In the genomic region with DNA sequence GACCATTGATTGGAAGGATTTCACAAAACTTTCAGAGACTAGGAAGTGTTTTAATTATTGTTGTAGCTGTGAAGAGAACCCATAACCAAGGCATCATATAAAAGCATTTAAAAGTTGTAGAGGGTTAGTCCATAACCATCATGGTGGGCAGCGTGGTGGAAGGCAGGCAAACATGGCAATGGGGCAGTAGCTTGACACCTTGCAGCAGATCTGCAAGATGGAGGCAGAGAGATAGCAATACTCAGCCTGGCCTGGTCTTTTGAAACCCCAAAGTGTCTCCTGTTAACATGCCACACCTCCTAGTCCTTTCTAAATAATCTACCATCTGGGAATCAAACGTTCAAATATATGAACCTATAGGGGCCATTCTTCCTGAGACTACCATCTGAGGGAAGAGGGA, we compare ENCODE assay signal across 30 mouse cellular contexts. TPM values are rescaled to one million over a fixed set of nuclear protein-coding genes. Genes with fewer than 3 reads are reported as not detected.
DNase-seq lines count a peak whose midpoint lies in the region; ATAC-seq lines count a peak whose summit lies in the region.
"Had no signal": no experiment of that assay in that cellular context is flagged by ENCODE, and none has a peak within 500 bp of the region (broad histone marks: within the 10 kb centered on the region; RNA-seq: fewer than 3 reads in every experiment).

No protein-coding gene starts in this region.

- H3K9me3 ChIP-seq in heart, embryonic 13.5 days = no peaks in the 10 kb centered on the region
- no peaks in the 10 kb centered on the region for H3K9me3 ChIP-seq in liver, embryonic 11.5 days (ENCODE audit: control insufficient read depth, low read length)
- no peaks in the 10 kb centered on the region for H3K9me3 ChIP-seq in liver, embryonic 15.5 days (replicated peaks)
- H3K9me3 ChIP-seq: embryonic facial prominence, embryonic 13.5 days; forebrain, embryonic 10.5 days; forebrain, embryonic 15.5 days; stomach, embryonic 15.5 days had no signal

- intact Hi-C loops in left cerebral cortex, postnatal 4 days (cut with DNase I) = no loop called here

- H3K36me3 ChIP-seq in heart, embryonic 13.5 days = no peaks in the 10 kb centered on the region
- H3K36me3 ChIP-seq in liver, embryonic 11.5 days (ENCODE audit: control insufficient read depth, insufficient read depth, low read length) = peaks cover 2% of the 10 kb centered on the region; the same call in 1 of the 2 replicates
- H3K36me3 ChIP-seq in liver, embryonic 15.5 days (replicated peaks) = no peaks in the 10 kb centered on the region
- H3K36me3 ChIP-seq: embryonic facial prominence, embryonic 13.5 days; forebrain, embryonic 15.5 days; stomach, embryonic 15.5 days had no signal

- H3K9ac ChIP-seq in heart, embryonic 13.5 days = no peak overlapping the region
- no peak overlapping the region for H3K9ac ChIP-seq in liver, embryonic 11.5 days (ENCODE audit: low read depth, low read length)
- no peak overlapping the region for H3K9ac ChIP-seq in liver, embryonic 15.5 days
- H3K9ac ChIP-seq: embryonic facial prominence, embryonic 13.5 days; forebrain, embryonic 15.5 days; stomach, embryonic 15.5 days had no signal

- peak overlapping the region; percentile 37; the same call in 1 of the 2 replicates for H3K27ac ChIP-seq in heart, embryonic 13.5 days (replicated peaks)
- peak overlapping the region; percentile 43; the same call in 1 of the 2 replicates for H3K27ac ChIP-seq in liver, embryonic 11.5 days (ENCODE audit: low read depth, low read length)
- peak overlapping the region; percentile 53 for H3K27ac ChIP-seq in liver, embryonic 15.5 days (replicated peaks)
- H3K27ac ChIP-seq: embryonic facial prominence, embryonic 13.5 days; forebrain, embryonic 10.5 days; forebrain, embryonic 15.5 days; heart, adult 2 months; kidney, postnatal 0 days; stomach, embryonic 15.5 days had no signal

- H3K4me1 ChIP-seq in heart, embryonic 13.5 days = peaks cover 43% of the 10 kb centered on the region
- H3K4me1 ChIP-seq in liver, embryonic 11.5 days (replicated peaks; ENCODE audit: control insufficient read depth, insufficient read depth, low read length) = peaks cover 35% of the 10 kb centered on the region
- peaks cover 65% of the 10 kb centered on the region for H3K4me1 ChIP-seq in liver, embryonic 15.5 days (replicated peaks)
- H3K4me1 ChIP-seq: forebrain, embryonic 10.5 days; forebrain, embryonic 15.5 days; stomach, embryonic 15.5 days had no signal

- H3K4me3 ChIP-seq in heart, embryonic 13.5 days = no peak overlapping the region
- H3K4me3 ChIP-seq in liver, embryonic 11.5 days (ENCODE audit: low read depth, low read length) = no peak overlapping the region
- H3K4me3 ChIP-seq in liver, embryonic 15.5 days (replicated peaks) = no peak overlapping the region
- H3K4me3 ChIP-seq: embryonic facial prominence, embryonic 13.5 days; forebrain, embryonic 10.5 days; forebrain, embryonic 15.5 days; heart, adult 2 months; stomach, embryonic 15.5 days had no signal

- H3K27me3 ChIP-seq in heart, embryonic 13.5 days (replicated peaks) = no peaks in the 10 kb centered on the region
- H3K27me3 ChIP-seq in liver, embryonic 11.5 days (replicated peaks; ENCODE audit: control insufficient read depth, insufficient read depth, low read length) = no peaks in the 10 kb centered on the region
- H3K27me3 ChIP-seq in liver, embryonic 15.5 days = no peaks in the 10 kb centered on the region
- H3K27me3 ChIP-seq: embryonic facial prominence, embryonic 13.5 days; forebrain, embryonic 15.5 days; Patski; stomach, embryonic 15.5 days had no signal

- H3K4me2 ChIP-seq in heart, embryonic 13.5 days = no peak overlapping the region
- H3K4me2 ChIP-seq in liver, embryonic 11.5 days = no peak overlapping the region; the same call in 1 of the 2 replicates
- H3K4me2 ChIP-seq in liver, embryonic 15.5 days = no peak overlapping the region
- H3K4me2 ChIP-seq: embryonic facial prominence, embryonic 13.5 days; forebrain, embryonic 15.5 days; midbrain, embryonic 11.5 days; stomach, embryonic 15.5 days had no signal

- WGBS in heart, embryonic 13.5 days = 60% methylated on average over 2 of the region's 2 CpGs
- WGBS in liver, embryonic 11.5 days = 48% methylated on average over 2 of the region's 2 CpGs
- WGBS in liver, embryonic 15.5 days (ENCODE audit: insufficient replicate concordance) = 39% methylated on average over 2 of the region's 2 CpGs

- ATAC-seq in heart, embryonic 13.5 days (ENCODE audit: extremely low read depth, insufficient number of reproducible peaks, low FRiP score, low TSS enrichment) = no peak
- ATAC-seq in liver, embryonic 11.5 days (replicated peaks; ENCODE audit: low FRiP score) = no peak; the same call in 1 of the 2 replicates
- ATAC-seq in liver, embryonic 15.5 days (ENCODE audit: insufficient read depth) = no peak
- ATAC-seq: forebrain, embryonic 15.5 days; intestine, embryonic 16.5 days; lung, postnatal 0 days; midbrain, embryonic 16.5 days; Patski had no signal

- no peak for DNase-seq in heart, adult 18-20 months
- DNase-seq in liver, embryonic 11.5 days (ENCODE audit: low spot score) = no peak
- no peak for DNase-seq in liver
- DNase-seq in yolk sac, embryonic 10.5 days (ENCODE audit: low spot score) = no peak
- no peak for DNase-seq in left cerebral cortex, postnatal 4 days
- DNase-seq: adrenal gland, postnatal 14 days; cerebellum, adult 11 months; cerebellum, adult 9-10 months; cerebellum, postnatal 36 days; embryo, embryonic 11 days; gastrocnemius, postnatal 25 days; heart, adult 2 months; kidney, adult 8-10 months; kidney, postnatal 4 days; lung, adult 18-20 months; lung, postnatal 4 days; right cerebral cortex, postnatal 25 days; thymus, postnatal 25 days had no signal

RNA-seq across cellular contexts. Expression of a gene that starts 17.6 kb away (rescaled TPM):
- 5.6 and 6.3 TPM in 2 replicates for polyA plus RNA-seq in heart, embryonic 13.5 days (2015; fragmentation: Nextera tagmentation; extraction: Ambion mirVana)
- 10 to 100 TPM; 51.8 to 51.9 TPM for total RNA-seq in heart, adult 18-20 months (2021)
- polyA plus RNA-seq in liver, embryonic 11.5 days (2014; fragmentation: Nextera tagmentation; extraction: Ambion mirVana) = 12.6 and 15.1 TPM in 2 replicates
- polyA plus RNA-seq in liver, embryonic 15.5 days (2015; fragmentation: Nextera tagmentation; extraction: Ambion mirVana) = 5.1 and 6.2 TPM in 2 replicates
- total RNA-seq in left cerebral cortex, postnatal 4 days (2021) = 10 to 100 TPM; 59.1 to 60.3 TPM
